Mouse (Mus musculus) NIH3T3 (cell line): ENCODE measurements around the gene Usp45.

Source experiments
- DNase-seq: peaks from one replicate; pipeline ENCODE4 v3.0.0-alpha.2; 2012; ENCODE audit warnings: low read depth

Gene Usp45

GRCm38 (mm10) chr4:21793631-21794030 is 26.7 kb downstream of the Usp45 start:
- no peak for DNase-seq

GRCm38 (mm10) chr4:21801013-21801412 is 34.1 kb downstream of the Usp45 start:
- DNase-seq: no peak

GRCm38 (mm10) chr4:21801620-21802019 is 34.7 kb downstream of the Usp45 start:
- no peak for DNase-seq

GRCm38 (mm10) chr4:21807204-21807603 is 40.2 kb downstream of the Usp45 start:
- DNase-seq: no peak

GRCm38 (mm10) chr4:21810608-21811007 is 43.7 kb downstream of the Usp45 start:
- DNase-seq: no peak

- DNase-seq: no peak
Measured at GRCm38 (mm10) chr4:21812635-21813034, 45.7 kb downstream of the Usp45 start.

- peak; percentile 78 for DNase-seq
Measured at GRCm38 (mm10) chr4:21814029-21814428, 47.1 kb downstream of the Usp45 start.

GRCm38 (mm10) chr4:21826616-21827015 is 59.7 kb downstream of the Usp45 start:
- DNase-seq: no peak

- no peak for DNase-seq
Measured at GRCm38 (mm10) chr4:21832844-21833243, 65.9 kb downstream of the Usp45 start.

- DNase-seq: peak; percentile 97
Measured at GRCm38 (mm10) chr4:21847481-21848286, 80.7 kb downstream of the Usp45 start, which contains the start of gene Pnisr. Pnisr (plus strand) TSS chr4:21847583.

- DNase-seq: peak; percentile 93
Measured at GRCm38 (mm10) chr4:21848287-21848630, 81.3 kb downstream of the Usp45 start.

GRCm38 (mm10) chr4:21857481-21857880 is 90.5 kb downstream of the Usp45 start:
- no peak for DNase-seq

- DNase-seq: no peak
Measured at GRCm38 (mm10) chr4:21865226-21865625, 98.3 kb downstream of the Usp45 start.

- peak; percentile 25 for DNase-seq
Measured at GRCm38 (mm10) chr4:21878776-21879175, 111.8 kb downstream of the Usp45 start.

- peak; percentile 83 for DNase-seq
Measured at GRCm38 (mm10) chr4:21879565-21880220, 112.7 kb downstream of the Usp45 start, which contains the start of gene Coq3. Coq3 (plus strand) TSS chr4:21879673.

- DNase-seq: no peak
Measured at GRCm38 (mm10) chr4:21882806-21883205, 115.8 kb downstream of the Usp45 start.

- no peak for DNase-seq
Measured at GRCm38 (mm10) chr4:21885831-21886230, 118.9 kb downstream of the Usp45 start.
